Mouse (Mus musculus): Measurements from ENCODE around the gene Clnk.
A peak's percentile ranks its signal among the peaks of the same experiment; 100 is the strongest.
"Not testable (repeated sequence)": the region's sequence is repeated elsewhere in the genome, so short reads cannot be mapped to it uniquely, and the experiment has no call there.

Clnk gene

DNA sequence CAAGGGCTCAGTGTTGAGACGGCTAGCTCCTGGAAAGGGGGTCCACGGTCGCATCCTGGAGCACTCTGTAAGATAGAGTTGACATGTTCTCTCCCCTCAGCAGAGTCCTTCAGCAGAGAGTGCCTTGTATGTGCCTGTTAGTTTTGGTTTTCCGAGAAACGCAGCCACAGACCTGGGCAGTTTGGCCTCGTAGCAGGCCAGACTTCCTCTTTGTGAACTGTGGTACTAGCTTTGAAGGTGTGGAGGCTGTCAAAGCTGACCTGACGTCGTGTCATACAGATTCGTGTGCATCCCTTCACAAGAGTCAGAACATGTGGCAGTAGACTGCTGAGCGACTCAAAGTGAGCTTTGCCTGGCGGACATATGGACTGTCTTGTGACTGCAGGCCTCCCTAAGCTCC is at the start of gene Clnk:
TSS of gene Clnk (minus strand) at position 191 of the 400 bp plus-strand sequence.
- no peak for DNase-seq (ENCODE audit: low spot score)

DNA sequence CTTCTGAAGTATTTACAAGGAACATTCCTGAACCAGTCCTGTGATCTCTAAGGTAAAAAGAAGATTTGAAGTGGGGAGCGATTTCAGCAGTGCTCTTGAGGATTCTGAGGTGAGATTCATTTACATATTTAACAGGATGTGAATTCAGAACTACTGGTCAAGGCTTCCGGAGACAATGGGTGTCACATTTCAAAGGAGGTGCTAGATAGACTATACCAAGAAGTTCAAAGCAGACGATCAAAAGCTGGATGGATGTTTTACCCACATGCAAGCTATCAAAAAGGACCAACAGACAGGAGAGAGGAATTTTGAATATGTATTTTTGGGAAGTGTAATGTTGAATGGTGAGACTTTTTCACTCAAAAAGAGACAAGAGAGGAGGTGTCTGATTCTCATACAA is 28.7 kb upstream of the Clnk start:
- no peak for DNase-seq (ENCODE audit: low spot score)

DNA sequence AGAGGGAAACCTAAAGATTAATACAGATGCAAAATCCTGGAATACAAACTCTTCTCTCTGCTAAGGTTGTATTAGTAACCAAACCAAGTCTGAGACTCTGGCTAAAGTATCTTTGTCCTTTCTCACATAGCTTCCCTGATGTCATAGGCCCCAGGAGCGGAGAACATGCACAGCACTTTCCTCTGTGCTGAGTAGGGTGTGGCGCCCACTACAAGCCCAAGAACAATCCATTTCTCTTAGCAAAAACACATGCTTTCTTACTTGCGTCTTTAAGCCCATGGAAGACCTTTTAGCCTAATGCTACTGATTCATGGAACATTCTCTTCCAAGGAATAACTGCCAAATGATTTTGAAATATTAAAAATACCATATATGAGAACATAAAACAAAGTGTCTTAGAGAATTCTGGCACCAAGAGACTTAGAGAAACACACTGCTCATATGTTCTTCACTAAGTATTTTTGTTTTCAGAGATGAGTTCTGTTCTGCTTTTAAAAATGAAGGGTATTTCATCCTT is 28.0 kb upstream of the Clnk start:
- no peak for DNase-seq (ENCODE audit: low spot score)

DNA sequence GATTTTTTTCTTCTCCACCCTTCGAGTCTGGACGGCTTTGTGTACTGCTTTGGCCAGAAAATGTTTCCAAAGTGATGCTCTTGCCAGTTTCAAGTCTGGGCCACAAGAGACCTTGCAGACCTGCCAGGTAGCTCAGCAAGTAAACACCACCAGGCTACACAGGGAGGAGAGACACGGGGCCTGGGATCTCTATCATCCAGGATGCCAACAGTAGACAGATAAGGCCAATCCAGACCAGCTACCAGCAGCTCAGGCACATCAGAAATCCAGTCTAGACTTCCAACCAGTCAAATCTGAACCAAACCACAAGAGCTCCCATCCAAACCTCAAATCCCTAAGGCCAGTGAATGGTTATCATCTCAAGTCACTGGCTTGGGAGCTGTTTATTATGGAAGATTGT is 26.3 kb upstream of the Clnk start:
- DNase-seq (ENCODE audit: low spot score), result no peak

DNA sequence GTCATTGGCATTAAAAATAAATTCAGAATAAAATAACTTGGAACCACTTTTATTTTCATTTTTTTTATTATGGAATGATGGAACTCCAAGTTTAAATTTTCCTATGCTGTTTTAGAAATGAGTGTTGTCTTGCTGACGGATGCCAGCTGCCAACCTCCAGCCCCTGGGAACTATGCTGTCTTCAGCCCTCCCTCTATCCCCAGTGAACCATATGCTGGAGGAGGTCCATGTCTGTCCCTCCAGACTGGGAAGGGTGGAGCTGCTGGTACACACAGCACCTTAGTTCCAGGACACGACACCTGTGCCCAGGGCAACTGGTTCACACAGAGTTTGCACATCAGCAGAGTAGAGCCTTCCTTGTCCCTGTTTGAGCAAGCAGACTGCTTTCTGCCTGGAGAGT is 22.4 kb upstream of the Clnk start:
- DNase-seq (ENCODE audit: low spot score), result no peak

DNA sequence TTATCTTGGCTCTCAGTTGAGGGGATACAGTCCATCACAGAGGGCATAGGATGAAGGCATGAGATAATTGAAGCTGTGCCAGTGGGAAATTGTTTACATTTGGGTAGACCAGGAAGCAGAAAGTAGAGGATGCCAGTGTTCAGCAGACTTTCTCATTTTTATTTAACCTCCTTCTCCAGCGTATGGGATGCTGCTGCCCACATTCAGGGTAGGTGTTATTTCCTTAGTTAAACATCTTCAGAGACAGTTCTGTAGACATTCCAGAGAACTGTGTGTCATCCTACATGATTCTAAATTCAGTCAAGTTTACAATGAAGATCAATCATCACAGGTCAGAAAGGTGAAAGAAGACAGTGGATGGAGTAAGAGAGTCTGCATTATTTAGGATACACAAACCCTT is 12.0 kb upstream of the Clnk start:
- DNase-seq (ENCODE audit: low spot score), result no peak

DNA sequence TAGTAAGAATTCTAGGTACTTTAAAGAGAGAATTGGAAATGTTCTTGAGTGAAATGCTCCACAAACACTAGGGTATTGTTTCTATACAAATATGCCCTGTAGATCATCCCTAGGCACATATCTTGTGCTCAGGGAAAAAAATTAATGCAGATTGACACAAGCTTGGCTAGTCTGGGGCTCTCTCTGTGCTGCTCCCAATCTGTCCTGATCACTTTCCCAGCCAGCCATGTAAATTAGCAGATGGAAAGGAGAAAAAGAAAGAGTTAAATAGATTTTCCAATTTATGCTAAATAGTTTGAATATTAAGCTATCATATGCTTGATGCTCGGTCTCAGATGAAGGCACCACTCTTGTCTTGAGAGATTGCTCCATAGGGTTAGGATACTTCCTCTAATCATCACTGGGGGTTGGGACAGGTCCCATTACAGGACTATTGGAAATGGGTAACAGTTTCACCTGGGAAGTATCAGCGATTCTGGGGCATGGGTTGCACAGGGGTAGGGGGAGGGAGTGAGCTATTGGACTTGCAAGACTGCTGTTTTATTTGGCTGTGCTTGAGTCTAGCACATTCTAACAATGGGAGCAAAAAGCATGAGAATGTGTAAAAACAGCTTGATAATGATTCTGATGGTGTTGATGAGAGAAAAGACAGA is 10.1 kb upstream of the Clnk start:
- no peak for DNase-seq (ENCODE audit: low spot score)

DNA sequence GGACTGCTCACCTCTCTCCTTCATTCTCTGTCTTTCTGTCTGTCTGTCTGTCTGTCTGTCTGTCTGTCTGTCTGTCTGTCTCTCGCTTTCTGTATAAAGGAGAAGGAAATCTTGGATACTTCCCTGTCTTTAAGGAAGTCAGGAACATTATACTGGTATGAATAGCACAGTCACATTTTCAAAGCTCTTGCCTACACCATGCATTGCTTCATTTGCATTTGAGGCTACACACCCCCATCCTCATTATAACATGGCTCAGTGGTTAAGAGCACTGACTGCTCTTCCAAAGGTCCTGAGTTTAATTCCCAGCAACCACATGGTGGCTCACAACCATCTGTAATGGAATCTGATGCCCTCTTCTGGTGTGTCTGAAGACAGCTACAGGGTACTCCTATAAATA is 6.0 kb upstream of the Clnk start:
- DNase-seq (ENCODE audit: low spot score), result not testable (repeated sequence)

DNA sequence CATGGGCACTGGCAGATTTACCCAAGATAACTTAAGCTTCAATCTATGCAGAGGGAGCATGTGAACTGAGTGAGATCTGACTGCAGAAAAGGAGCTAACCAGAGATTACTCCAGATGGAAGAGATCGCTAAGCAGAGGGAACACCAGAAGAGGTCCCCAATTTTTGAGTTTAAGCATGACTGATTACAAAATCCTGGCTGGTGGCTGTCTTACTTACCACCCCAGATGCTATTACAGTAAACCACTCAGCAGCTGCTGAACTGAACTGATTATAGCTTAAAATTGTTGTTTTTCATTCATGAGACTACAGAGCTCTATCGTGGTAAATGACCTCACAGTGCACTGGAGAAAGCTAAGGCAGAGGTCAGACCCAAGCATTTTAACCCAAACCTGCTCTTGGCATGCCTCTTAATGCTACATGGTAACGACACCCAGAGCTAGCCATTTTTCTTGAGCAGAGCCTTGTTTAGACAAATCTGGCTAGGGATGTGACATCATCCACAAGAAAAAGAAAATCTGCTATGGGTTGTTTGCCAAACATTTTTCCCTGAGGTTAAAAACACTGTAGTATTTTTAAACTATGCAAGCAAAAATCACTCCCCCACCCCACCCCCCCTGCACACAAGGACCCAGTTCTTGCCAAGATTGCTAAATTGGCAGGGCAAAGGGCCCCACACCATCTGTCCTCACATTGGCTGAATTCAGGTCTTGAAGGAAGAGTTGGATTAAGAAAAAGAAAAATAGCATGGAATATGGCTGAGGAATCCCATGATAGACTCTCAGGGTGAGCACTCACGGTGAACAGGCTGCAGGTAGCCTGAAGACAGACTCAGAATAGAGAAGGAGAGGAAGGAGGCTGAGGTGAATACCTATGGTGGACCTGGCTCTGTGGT is 5.4 kb upstream of the Clnk start:
- peak; percentile 7 for DNase-seq (ENCODE audit: low spot score)

DNA sequence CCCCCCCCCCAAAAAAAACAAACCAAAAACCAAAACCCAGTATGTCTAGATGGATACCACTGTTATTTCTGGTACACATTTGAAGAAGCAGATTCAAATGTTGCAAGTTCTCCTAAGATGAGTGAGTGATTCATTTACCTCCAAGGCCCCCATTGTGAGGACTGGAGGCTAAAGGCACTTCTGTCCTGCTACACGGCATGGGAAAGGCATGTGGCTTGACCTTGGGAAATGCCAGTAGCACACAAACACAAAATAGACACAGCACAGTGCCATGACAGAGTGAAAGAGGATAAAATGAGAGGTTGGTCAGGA is 4.8 kb upstream of the Clnk start:
- DNase-seq (ENCODE audit: low spot score), result no peak

DNA sequence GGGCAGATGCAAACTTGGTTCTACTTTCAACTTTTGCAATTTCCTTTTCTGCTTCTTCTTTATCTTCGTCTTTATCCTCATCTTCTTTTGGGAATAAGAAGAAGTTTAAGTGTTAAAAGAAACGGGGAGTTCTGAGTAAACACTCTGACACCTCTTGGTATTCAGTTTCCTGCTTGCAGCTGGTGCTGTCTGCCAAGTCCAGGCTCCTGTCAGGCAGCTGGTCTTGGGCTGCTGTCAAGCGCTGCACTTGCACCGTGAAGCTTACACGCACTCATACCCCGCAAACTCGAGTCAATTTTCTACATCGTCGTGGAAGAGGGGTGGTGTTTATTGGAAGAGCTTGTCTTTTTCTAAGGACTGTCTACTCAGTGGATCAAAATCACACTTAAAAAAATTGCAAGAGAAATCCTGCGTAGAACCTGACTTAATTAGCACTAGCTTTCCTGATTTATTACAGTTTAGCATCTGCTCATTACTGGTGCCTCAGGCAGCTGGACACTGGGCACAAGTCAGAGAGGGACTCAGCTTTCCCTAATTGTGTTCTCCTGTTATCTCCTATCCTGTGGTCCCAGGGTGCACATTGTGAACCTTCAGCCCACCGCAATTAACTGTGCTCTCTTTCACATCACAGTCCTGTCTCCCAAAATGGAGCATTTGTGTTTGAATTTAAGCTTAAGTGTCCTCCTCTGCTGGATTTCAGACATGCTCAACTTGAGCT is 3.5 kb upstream of the Clnk start:
- DNase-seq (ENCODE audit: low spot score), result no peak

DNA sequence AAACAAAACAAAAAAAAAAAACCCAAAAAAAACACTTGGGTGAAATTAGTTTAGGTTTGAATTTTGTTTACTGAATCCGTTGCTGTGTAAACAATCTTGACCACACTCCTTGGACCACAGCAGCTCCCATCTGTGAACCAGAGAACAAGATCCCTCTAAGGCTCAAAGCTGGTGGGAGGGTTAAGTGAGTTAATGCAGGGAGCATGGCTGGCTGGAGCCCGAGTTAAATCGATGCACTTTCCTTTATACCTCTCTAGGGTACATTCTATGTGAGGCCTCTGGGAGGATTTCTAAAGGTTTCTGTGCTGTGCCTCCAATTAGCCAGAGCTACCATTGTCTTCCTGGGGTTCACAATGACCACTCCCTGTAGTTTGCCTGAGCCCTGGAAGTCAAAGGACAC is 1.2 kb downstream of the Clnk start:
- DNase-seq (ENCODE audit: low spot score), result no peak

DNA sequence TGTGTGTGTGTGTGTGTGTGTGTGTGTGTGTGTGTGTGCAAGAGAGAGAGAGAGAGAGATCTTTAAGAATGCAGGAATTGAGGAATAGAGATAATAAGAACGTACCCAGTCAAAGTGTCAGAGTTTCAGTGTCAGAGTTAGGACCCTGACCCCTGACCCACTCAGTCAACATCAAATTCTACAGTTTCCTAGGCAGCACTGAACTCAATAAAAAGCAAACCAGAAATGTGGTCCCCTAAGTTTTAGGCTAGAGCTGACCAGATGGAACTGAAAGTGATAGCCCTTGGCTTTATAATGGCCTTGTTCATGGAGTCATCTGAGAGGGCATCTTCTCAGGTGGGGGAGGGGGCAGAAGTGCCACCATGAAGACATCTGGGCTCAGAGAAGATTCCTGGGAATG is 1.7 kb downstream of the Clnk start:
- no peak for DNase-seq (ENCODE audit: low spot score)

DNA sequence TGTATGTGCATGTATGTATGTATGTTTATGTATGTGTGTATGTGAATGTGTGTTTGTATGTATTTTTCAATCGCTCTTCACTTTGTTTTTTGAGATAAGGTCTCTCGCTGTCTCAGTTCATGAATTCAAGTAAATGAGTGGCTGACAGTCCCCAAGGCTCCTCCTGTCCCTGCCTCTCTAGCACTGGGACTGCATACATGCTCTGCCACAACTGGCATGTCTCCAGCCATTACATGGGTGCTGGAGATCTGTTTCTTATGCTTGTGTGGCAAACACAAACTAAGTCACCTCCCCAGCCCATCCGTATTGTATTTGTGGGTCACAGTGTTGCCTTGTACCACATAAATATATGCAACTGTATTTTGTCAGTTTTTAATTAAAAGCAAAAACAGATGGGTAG is 3.7 kb downstream of the Clnk start:
- no peak for DNase-seq (ENCODE audit: low spot score)

DNA sequence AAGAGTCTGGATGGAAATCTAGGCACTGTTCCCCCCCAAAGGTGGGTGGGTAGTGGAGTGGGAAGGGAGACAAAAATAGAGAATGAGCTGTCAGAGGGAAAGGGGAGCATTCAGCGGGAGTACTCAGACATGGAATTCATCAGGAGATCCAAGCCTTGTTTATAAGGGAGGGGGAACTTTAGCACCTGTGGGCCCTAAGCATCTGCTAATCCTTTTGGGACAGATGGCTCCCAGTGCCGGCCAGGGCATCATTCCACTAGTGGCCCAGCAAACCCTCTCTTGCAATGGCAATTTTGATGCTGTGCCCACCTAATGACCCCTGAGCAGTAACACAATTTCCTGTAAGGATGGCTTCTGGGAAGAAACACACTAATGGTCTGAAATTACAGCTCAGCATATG is 5.0 kb downstream of the Clnk start:
- DNase-seq (ENCODE audit: low spot score), result no peak

DNA sequence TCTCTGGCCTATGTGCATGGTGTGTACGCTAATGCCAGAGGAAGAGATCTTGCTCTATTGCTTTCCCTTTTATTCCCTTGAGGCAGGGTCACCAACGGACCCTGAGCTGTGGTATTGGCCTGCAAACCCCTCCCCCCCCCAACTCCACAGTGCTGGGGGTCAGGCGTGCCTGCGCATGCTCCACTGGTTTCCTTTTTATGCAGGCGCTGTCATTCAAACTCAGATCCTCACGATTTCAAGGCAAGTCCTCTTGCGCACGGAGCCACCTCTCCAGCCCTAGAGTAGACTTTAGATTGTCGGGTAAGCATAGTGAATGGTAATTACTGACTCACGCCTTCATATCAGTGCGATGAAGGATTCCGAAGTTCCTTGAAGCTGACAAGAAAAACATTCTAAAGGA is 6.1 kb downstream of the Clnk start:
- no peak for DNase-seq (ENCODE audit: low spot score)

DNA sequence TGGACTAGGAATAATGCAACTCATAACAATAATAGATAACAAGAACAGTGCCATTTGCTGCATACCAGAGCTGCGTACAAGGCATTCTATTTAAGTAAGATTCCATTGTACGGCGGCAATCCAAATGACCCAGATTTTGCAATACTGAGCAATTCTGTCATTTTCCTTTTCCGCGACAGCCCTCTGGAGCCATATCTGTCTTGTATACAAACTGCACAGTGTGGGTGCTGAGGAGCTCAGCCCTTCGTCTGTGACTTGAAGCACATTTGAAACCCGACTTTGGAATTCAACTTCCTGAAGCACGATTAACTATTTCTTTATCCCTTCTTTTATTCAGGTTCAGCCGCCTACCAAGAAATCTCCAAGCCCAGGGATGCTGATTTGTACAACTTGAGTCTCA is 6.6 kb downstream of the Clnk start:
- DNase-seq (ENCODE audit: low spot score), result no peak

DNA sequence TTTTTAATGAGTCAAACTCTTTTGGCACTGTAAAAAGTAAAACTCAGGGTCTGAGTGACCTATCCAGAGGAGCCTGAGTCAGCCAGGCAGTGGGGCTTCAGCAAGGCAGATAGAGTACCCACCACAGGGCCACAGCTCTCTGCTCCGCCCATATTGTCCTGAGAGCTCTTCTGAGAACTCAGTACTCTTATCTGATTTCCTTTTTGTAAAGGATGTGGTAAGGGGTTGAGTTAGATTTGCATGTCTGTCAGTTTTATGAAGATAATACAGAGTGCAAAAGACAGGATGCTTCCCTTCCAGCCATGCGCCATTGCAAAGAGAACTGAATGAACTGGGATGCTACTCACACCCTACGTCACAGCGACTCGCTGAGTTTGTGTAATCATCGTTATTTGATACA is 12.0 kb downstream of the Clnk start:
- no peak for DNase-seq (ENCODE audit: low spot score)

DNA sequence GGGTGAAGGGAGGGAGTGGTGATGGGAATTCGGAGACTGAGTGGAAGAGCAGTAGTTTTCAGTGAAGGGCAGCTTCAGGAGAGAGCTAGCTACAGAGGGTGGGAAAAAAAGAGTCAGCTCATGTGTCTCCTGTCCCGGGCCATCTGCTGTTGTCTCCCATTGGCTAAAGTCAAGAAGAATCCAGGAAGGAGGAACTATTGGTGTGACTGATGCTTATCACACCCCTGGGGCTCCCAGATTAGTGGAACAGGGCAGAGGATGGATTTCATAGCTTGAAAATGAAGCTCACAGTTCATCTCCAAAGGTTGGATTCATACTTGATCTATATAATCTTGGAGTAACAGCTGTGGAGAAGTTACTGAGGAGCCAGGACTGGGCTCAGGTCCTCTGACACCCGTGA is 13.6 kb downstream of the Clnk start:
- DNase-seq (ENCODE audit: low spot score), result no peak

DNA sequence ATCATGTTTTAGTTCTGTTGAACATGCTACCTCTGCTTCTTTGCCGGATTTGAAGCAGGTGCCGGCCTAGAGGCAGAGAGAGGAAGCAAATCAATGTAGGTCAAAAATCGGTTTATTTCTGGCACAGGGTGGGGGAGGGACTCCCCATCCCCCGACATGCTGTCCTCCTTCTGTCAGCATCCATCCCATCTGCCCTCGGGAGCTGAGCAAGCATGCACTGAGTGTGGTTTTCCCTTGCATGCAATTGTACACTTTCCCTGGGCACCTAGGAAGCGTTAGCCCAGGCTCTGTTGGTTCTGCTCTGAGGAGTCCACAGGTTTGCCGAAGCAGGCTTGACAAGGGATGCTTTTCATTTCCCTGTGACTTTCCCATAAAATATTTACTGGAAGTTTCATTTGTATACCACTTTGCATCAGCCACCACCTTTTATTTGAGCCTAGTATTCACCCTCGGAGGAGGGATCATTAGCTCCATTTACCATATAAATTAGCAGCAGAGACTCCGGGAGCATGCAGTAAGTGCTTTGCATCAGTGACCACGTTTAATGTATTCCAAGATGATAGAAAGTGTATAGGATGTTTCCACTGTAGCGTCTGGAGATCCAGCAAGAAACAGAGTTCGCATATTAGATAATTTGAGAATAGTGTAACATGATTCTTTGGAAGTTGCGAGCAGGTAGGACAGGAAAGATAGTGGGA is 14.2 kb downstream of the Clnk start:
- DNase-seq (ENCODE audit: low spot score), result no peak

DNA sequence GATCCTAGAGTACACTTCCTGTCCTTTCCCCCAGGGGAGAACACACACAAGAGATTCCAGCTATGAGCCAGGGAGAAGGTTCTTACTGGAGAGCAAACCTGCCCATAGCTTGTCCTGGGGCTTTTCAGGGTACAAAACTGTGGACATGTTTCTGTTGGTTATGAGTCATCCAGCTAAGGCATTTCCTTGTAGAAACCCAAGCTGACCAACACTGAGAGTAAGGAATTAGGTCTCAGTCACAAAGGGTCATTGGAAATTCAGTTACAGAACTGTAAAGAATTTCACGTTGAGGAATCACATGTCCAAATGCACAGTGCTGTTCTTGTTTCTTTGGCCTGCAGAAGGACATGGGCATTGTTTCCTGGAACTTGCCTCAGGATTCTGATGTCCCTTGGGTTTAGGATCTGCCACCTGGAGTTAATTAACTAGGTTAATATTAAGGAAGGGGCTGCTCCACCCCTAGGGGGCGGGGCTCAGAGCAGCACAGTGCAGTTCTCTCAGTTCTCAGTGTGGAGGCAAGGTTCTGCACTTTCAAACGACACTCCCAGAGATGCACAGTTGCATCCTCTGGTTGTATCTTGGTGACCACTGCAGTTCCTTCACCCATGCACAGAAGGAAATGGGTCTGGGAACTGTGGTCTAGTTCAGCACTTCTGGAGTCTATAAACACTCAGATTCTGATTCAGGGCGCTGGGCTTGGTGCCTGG is 18.4 kb downstream of the Clnk start:
- no peak for DNase-seq (ENCODE audit: low spot score)

DNA sequence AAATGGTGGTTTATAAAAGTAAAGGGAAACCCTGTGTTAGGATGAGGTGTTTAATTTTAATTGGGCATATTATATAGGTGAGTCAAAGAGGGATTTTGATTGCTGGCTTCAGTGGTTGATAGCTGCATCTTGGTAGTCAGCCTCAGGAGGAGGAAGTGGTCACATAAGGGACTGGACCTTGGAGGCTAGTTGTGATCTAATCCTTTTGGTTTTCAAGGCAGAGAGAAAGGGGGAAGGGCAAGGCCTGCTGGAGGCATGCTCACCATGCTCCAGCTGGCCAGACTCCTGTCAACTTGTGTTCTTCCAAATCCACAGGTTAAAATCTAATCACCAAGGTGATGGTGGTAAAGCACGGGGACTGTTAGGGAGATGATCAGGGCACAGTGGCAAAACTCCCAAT is 19.0 kb downstream of the Clnk start:
- no peak for DNase-seq (ENCODE audit: low spot score)

All from lung, postnatal 25 days (tissue).